Mouse (Mus musculus) hindbrain, embryonic 12.5 days (tissue): ENCODE results near the gene Lin7a. TPM values are rescaled to one million over a fixed set of nuclear protein-coding genes. Genes with fewer than 3 reads are reported as not detected.

ENCODE experiments used
- ATAC-seq: fragments of 200-750 bp; cut with Nextera tagmentation; 2 replicates; pipeline ENCODE4 v1.8.0; 2017; ENCODE audit warnings: moderate TSS enrichment; ENCODE audit not compliant: low FRiP score
- H3K27ac ChIP-seq: fragments of 300-500 bp; sonication (generic); 2 replicates; pipeline ENCODE4 v1.5.1; 2016; ENCODE audit warnings: mild to moderate bottlenecking
- H3K27me3 ChIP-seq: fragments of 300-500 bp; sonication (generic); 2 replicates; pipeline ENCODE4 v1.6.1; 2016; ENCODE audit warnings: mild to moderate bottlenecking
- H3K36me3 ChIP-seq: fragments of 300-500 bp; sonication (generic); 2 replicates; pipeline ENCODE4 v1.6.1; 2016; ENCODE audit warnings: mild to moderate bottlenecking
- H3K4me1 ChIP-seq: fragments of 300-500 bp; sonication (generic); 2 replicates; pipeline ENCODE4 v1.6.1; 2016
- H3K4me2 ChIP-seq: fragments of 300-500 bp; sonication (generic); replicated peaks from 2 replicates; pipeline ENCODE4 v1.6.1; 2016; ENCODE audit warnings: mild to moderate bottlenecking
- H3K4me3 ChIP-seq: fragments of 300-500 bp; sonication (generic); 2 replicates; pipeline ENCODE4 v1.5.1; 2016; ENCODE audit warnings: mild to moderate bottlenecking
- H3K9ac ChIP-seq: fragments of 300-500 bp; sonication (generic); 2 replicates; pipeline ENCODE4 v1.6.1; 2016; ENCODE audit warnings: mild to moderate bottlenecking, moderate library complexity
- H3K9me3 ChIP-seq: fragments of 300-500 bp; sonication (generic); replicated peaks from 2 replicates; pipeline ENCODE4 v1.6.1; 2016; ENCODE audit warnings: mild to moderate bottlenecking
- WGBS: fragments of 180-500 bp; shearing (Covaris S2); methylation state at CpG from one replicate; pipeline ENCODE4 v1.1.7; 2016; 5-methylcytosine and 5-hydroxymethylcytosine counted together
- polyA plus RNA-seq: library from polyadenylated mRNA; unstranded; fragments of >200 nt; fragmentation: Nextera tagmentation; extraction: Ambion mirVana; gene quantifications from 2 replicates; pipeline ENCODE4 v1.2.1, GENCODE M21; 2016

The Lin7a gene
- polyA plus RNA-seq, 1 experiment from 2014 or later, result 25.2 TPM

- WGBS, result 84% methylated on average over 8 of the region's 8 CpGs
- H3K27me3 ChIP-seq, result no peaks in the 10 kb centered on the region
- H3K4me1 ChIP-seq, result no peaks in the 10 kb centered on the region
- H3K4me3 ChIP-seq, result no peak overlapping the region
- H3K27ac ChIP-seq, result no peak overlapping the region
- H3K36me3 ChIP-seq, result no peaks in the 10 kb centered on the region
- H3K4me2 ChIP-seq, result no peak overlapping the region
- no peak overlapping the region for H3K9ac ChIP-seq
- no peak for ATAC-seq
- H3K9me3 ChIP-seq, result no peaks in the 10 kb centered on the region
Measured at GRCm38 (mm10) chr10:107230081-107230850, 41.2 kb upstream of the Lin7a start.

- 93% methylated on average over 1 of the region's 1 CpGs for WGBS
- no peak overlapping the region for H3K4me3 ChIP-seq
Measured at GRCm38 (mm10) chr10:107230851-107231130, 40.7 kb upstream of the Lin7a start.

GRCm38 (mm10) chr10:107231421-107232010, 40.0 kb upstream of the Lin7a start:
- ATAC-seq, result no peak
- no peaks in the 10 kb centered on the region for H3K36me3 ChIP-seq
- no peaks in the 10 kb centered on the region for H3K4me1 ChIP-seq
- H3K9me3 ChIP-seq, result no peaks in the 10 kb centered on the region
- no peak overlapping the region for H3K4me2 ChIP-seq
- H3K27ac ChIP-seq, result no peak overlapping the region
- H3K27me3 ChIP-seq, result no peaks in the 10 kb centered on the region
- H3K4me3 ChIP-seq, result no peak overlapping the region
- WGBS, result 89% methylated on average over 4 of the region's 4 CpGs
- H3K9ac ChIP-seq, result no peak overlapping the region

More at GRCm38 (mm10) chr10:107230851-107231130, 40.7 kb upstream of the Lin7a start:
- Histone ChIP-seq H3K36me3 (no peaks in the 10 kb centered on the region), H3K9ac (no peak overlapping the region), H3K27ac (no peak overlapping the region), H3K4me1 (no peaks in the 10 kb centered on the region), H3K4me2 (no peak overlapping the region), H3K27me3 (no peaks in the 10 kb centered on the region), H3K9me3 (no peaks in the 10 kb centered on the region)
- no peak for ATAC-seq

GRCm38 (mm10) chr10:107232491-107233110, 38.9 kb upstream of the Lin7a start:
- Histone ChIP-seq H3K9me3 (no peaks in the 10 kb centered on the region), H3K27me3 (no peaks in the 10 kb centered on the region), H3K4me2 (no peak overlapping the region), H3K4me3 (no peak overlapping the region), H3K4me1 (no peaks in the 10 kb centered on the region), H3K27ac (no peak overlapping the region), H3K9ac (no peak overlapping the region), H3K36me3 (no peaks in the 10 kb centered on the region)
- ATAC-seq, result no peak
- WGBS, result 90% methylated on average over 2 of the region's 2 CpGs

GRCm38 (mm10) chr10:107233221-107233620, 38.3 kb upstream of the Lin7a start:
- Histone ChIP-seq H3K9me3 (no peaks in the 10 kb centered on the region), H3K9ac (no peak overlapping the region), H3K4me2 (no peak overlapping the region), H3K36me3 (no peaks in the 10 kb centered on the region), H3K27ac (no peak overlapping the region), H3K4me3 (no peak overlapping the region), H3K27me3 (no peaks in the 10 kb centered on the region), H3K4me1 (no peaks in the 10 kb centered on the region)
- ATAC-seq, result no peak
- WGBS, result 85% methylated on average over 2 of the region's 2 CpGs

GRCm38 (mm10) chr10:107233825-107234224, 37.7 kb upstream of the Lin7a start:
- Histone ChIP-seq H3K9ac (no peak overlapping the region), H3K27ac (no peak overlapping the region), H3K36me3 (no peaks in the 10 kb centered on the region), H3K4me3 (no peak overlapping the region), H3K4me1 (no peaks in the 10 kb centered on the region), H3K27me3 (no peaks in the 10 kb centered on the region), H3K9me3 (no peaks in the 10 kb centered on the region), H3K4me2 (no peak overlapping the region)
- WGBS, result 74% methylated on average over 4 of the region's 4 CpGs
- no peak for ATAC-seq

GRCm38 (mm10) chr10:107234421-107235400, 36.8 kb upstream of the Lin7a start:
- no peaks in the 10 kb centered on the region for H3K9me3 ChIP-seq
- 85% methylated on average over 7 of the region's 7 CpGs for WGBS
- H3K9ac ChIP-seq, result no peak overlapping the region
- no peaks in the 10 kb centered on the region for H3K4me1 ChIP-seq
- H3K4me3 ChIP-seq, result no peak overlapping the region
- no peak overlapping the region for H3K4me2 ChIP-seq
- no peak overlapping the region for H3K27ac ChIP-seq
- H3K36me3 ChIP-seq, result no peaks in the 10 kb centered on the region
- no peak for ATAC-seq
- H3K27me3 ChIP-seq, result no peaks in the 10 kb centered on the region

- WGBS, result 86% methylated on average over 3 of the region's 3 CpGs
- H3K4me1 ChIP-seq, result no peaks in the 10 kb centered on the region
- no peak overlapping the region for H3K4me3 ChIP-seq
- no peak overlapping the region for H3K9ac ChIP-seq
- no peak for ATAC-seq
- no peak overlapping the region for H3K4me2 ChIP-seq
- H3K9me3 ChIP-seq, result no peaks in the 10 kb centered on the region
- H3K27me3 ChIP-seq, result no peaks in the 10 kb centered on the region
- H3K27ac ChIP-seq, result no peak overlapping the region
- H3K36me3 ChIP-seq, result no peaks in the 10 kb centered on the region
Measured at GRCm38 (mm10) chr10:107235496-107235895, 36.0 kb upstream of the Lin7a start.

- H3K4me1 ChIP-seq, result no peaks in the 10 kb centered on the region
- H3K4me2 ChIP-seq, result no peak overlapping the region
- H3K27ac ChIP-seq, result no peak overlapping the region
- H3K36me3 ChIP-seq, result no peaks in the 10 kb centered on the region
- no peak overlapping the region for H3K4me3 ChIP-seq
- no peak for ATAC-seq
- no peaks in the 10 kb centered on the region for H3K9me3 ChIP-seq
- H3K27me3 ChIP-seq, result no peaks in the 10 kb centered on the region
- no peak overlapping the region for H3K9ac ChIP-seq
- 82% methylated on average over 4 of the region's 4 CpGs for WGBS
Measured at GRCm38 (mm10) chr10:107236211-107236610, 35.3 kb upstream of the Lin7a start.

GRCm38 (mm10) chr10:107237076-107237475, 34.4 kb upstream of the Lin7a start:
- 84% methylated on average over 2 of the region's 2 CpGs for WGBS
- Histone ChIP-seq H3K9me3 (no peaks in the 10 kb centered on the region), H3K4me2 (no peak overlapping the region), H3K4me1 (no peaks in the 10 kb centered on the region), H3K9ac (no peak overlapping the region), H3K36me3 (no peaks in the 10 kb centered on the region), H3K27ac (no peak overlapping the region), H3K4me3 (no peak overlapping the region), H3K27me3 (no peaks in the 10 kb centered on the region)
- ATAC-seq, result no peak

GRCm38 (mm10) chr10:107237736-107238135, 33.8 kb upstream of the Lin7a start:
- no peaks in the 10 kb centered on the region for H3K9me3 ChIP-seq
- H3K4me2 ChIP-seq, result no peak overlapping the region

More at GRCm38 (mm10) chr10:107237736-107238135, 33.8 kb upstream of the Lin7a start:
- WGBS, result 97% methylated on average over 1 of the region's 1 CpGs
- no peaks in the 10 kb centered on the region for H3K4me1 ChIP-seq
- H3K4me3 ChIP-seq, result no peak overlapping the region
- H3K9ac ChIP-seq, result no peak overlapping the region
- no peaks in the 10 kb centered on the region for H3K36me3 ChIP-seq
- no peaks in the 10 kb centered on the region for H3K27me3 ChIP-seq
- no peak for ATAC-seq
- no peak overlapping the region for H3K27ac ChIP-seq
